Comparison of ENCODE assay signal across 27 mouse cellular contexts in the genomic region with DNA sequence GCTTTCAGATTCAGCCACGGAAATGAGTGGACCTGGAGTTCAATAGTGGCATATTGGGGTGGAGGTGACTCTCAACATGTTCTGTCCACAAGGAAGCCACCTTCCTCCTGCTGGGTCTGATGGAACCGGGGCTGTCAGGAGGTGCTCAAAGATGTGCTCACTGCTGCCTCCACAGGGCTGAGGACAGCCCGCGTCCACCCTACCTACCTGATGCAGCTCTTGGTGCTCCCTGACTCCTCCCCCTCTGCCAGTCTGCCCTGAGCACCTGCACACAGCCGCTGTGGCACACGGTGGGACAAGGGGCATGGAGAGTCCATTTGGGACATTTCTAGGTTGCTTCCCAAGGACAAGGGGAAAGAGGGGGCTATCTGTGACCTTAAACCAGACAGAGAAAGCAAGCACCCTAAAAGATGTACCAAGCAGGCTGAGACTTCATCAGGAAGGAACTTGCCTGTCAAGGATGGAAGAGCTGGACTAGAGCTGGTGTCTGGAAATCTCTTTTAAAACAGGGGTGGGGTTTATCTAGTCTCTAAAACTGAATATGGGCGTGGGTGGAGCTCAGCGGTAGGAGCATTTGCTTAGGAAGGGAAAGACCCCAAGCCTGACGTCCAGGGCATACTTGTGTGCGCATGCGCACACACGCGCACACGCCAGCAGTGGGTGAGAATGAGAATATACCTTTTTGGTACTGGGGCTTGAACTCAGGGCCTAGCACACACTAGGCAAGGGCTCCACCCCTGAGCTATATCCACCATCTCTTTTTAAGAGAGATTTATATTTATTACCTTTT. TPM values are rescaled to one million over a fixed set of nuclear protein-coding genes. Genes with fewer than 3 reads are reported as not detected.
DNase-seq lines count a peak whose midpoint lies in the region; ATAC-seq and TF ChIP-seq lines count a peak whose summit lies in the region.
"Had no signal": no experiment of that assay in that cellular context is flagged by ENCODE, and none has a peak within 500 bp of the region (broad histone marks: within the 10 kb centered on the region; RNA-seq: fewer than 3 reads in every experiment).

No protein-coding gene starts in this region.

- H3K79me2 ChIP-seq in C2C12 (ENCODE audit: control insufficient read depth, insufficient read depth) = no peaks in the 10 kb centered on the region

- no peak for ATAC-seq in hindbrain, postnatal 0 days
- ATAC-seq in hindbrain, embryonic 14.5 days (ENCODE audit: low FRiP score) = no peak
- no peak for ATAC-seq in liver, postnatal 0 days
- ATAC-seq in liver, embryonic 11.5 days (replicated peaks; ENCODE audit: low FRiP score) = no peak
- ATAC-seq: forebrain, embryonic 14.5 days; inflammation-experienced regulatory T-cells, adult 6 months had no signal

- 72% methylated on average over 14 of the region's 14 CpGs for WGBS in hindbrain, postnatal 0 days
- 69% methylated on average over 14 of the region's 14 CpGs for WGBS in hindbrain, embryonic 14.5 days
- 64% methylated on average over 14 of the region's 14 CpGs for WGBS in liver, postnatal 0 days (ENCODE audit: insufficient replicate concordance)
- WGBS in liver, embryonic 11.5 days = 63% methylated on average over 14 of the region's 14 CpGs

- TF ChIP-seq CTCF in hindbrain, postnatal 0 days (IDR thresholded peaks at IDR 0.05; ENCODE audit: low read depth) = peak; percentile 11; the same call in 1 of the 2 replicates
- 0 out of 2 replicates have a peak, but pooled peaks have one; percentile 10 for TF ChIP-seq CTCF in liver, postnatal 0 days (IDR thresholded peaks at IDR 0.05; ENCODE audit: low read depth)
- TF ChIP-seq CTCF in C2C12 (IDR thresholded peaks at IDR 0.05; ENCODE audit: control insufficient read depth, insufficient read depth, insufficient read length) = peak; percentile 4
- TF ChIP-seq CTCF in embryonic fibroblast, embryonic 13.5 days (IDR thresholded peaks at IDR 0.05; ENCODE audit: borderline replicate concordance, insufficient read depth, low read length) = peak; percentile 18; the same call in 1 of the 2 replicates

- no peak for DNase-seq in hindbrain, postnatal 0 days (ENCODE audit: low spot score)
- no peak for DNase-seq in hindbrain, embryonic 14.5 days (ENCODE audit: low spot score)
- DNase-seq in liver, postnatal 0 days = no peak
- no peak for DNase-seq in liver, embryonic 11.5 days (ENCODE audit: low spot score)
- no peak for DNase-seq in layer of hippocampus, adult 9-10 months (ENCODE audit: low spot score)
- DNase-seq in adrenal gland, adult (ENCODE audit: inconsistent age in 2 of 2, low spot score in 1 of 2) = no peak
- DNase-seq: adrenal gland, postnatal 25 days; cerebellum, adult 9-10 months; gastrocnemius, postnatal 25 days; heart, adult 18-20 months; heart, postnatal 14 days; kidney, postnatal 4 days; lung, adult 2 months; thymus, postnatal 25 days had no signal

- no peak overlapping the region for H3K9ac ChIP-seq in hindbrain, postnatal 0 days (replicated peaks; ENCODE audit: low read length)
- H3K9ac ChIP-seq in hindbrain, embryonic 14.5 days = no peak overlapping the region
- H3K9ac ChIP-seq in liver, postnatal 0 days (replicated peaks) = no peak overlapping the region
- no peak overlapping the region for H3K9ac ChIP-seq in liver, embryonic 11.5 days (ENCODE audit: low read depth, low read length)
- H3K9ac ChIP-seq: heart, embryonic 13.5 days; hindbrain, embryonic 12.5 days; midbrain, embryonic 12.5 days had no signal

- no peak for TF ChIP-seq POLR2A in embryonic fibroblast, embryonic 13.5 days (IDR thresholded peaks at IDR 0.05; ENCODE audit: low read depth, low read length)

- no peak overlapping the region for H3ac ChIP-seq in C2C12 (ENCODE audit: control insufficient read depth, insufficient read length, low read depth)

- no peaks in the 10 kb centered on the region for H3K9me3 ChIP-seq in hindbrain, postnatal 0 days (ENCODE audit: low read length)
- H3K9me3 ChIP-seq in hindbrain, embryonic 14.5 days (ENCODE audit: control insufficient read depth, low read length) = no peaks in the 10 kb centered on the region
- no peaks in the 10 kb centered on the region for H3K9me3 ChIP-seq in liver, postnatal 0 days (ENCODE audit: low read length)
- no peaks in the 10 kb centered on the region for H3K9me3 ChIP-seq in liver, embryonic 11.5 days (ENCODE audit: control insufficient read depth, low read length)
- H3K9me3 ChIP-seq: hindbrain, embryonic 12.5 days; limb, embryonic 10.5 days had no signal

- no peak overlapping the region for H3K4me3 ChIP-seq in hindbrain, postnatal 0 days (ENCODE audit: low read length)
- H3K4me3 ChIP-seq in hindbrain, embryonic 14.5 days (replicated peaks; ENCODE audit: low read length) = no peak overlapping the region
- no peak overlapping the region for H3K4me3 ChIP-seq in liver, postnatal 0 days (ENCODE audit: low read depth, low read length)
- H3K4me3 ChIP-seq in liver, embryonic 11.5 days (ENCODE audit: low read depth, low read length) = no peak overlapping the region
- no peak overlapping the region for H3K4me3 ChIP-seq in C2C12 (ENCODE audit: insufficient read depth, poor library complexity, severe bottlenecking)
- H3K4me3 ChIP-seq in embryonic fibroblast, embryonic 13.5 days (ENCODE audit: insufficient read depth, low read length) = no peak overlapping the region
- H3K4me3 ChIP-seq: heart, embryonic 13.5 days; hindbrain, embryonic 12.5 days; limb, embryonic 10.5 days; midbrain, embryonic 12.5 days had no signal

- no peak for TF ChIP-seq EP300 in liver, postnatal 0 days (IDR thresholded peaks at IDR 0.05; ENCODE audit: low read depth)

- H3K79me3 ChIP-seq in C2C12 (ENCODE audit: low read depth) = no peaks in the 10 kb centered on the region

- H3K36me3 ChIP-seq in hindbrain, postnatal 0 days (ENCODE audit: insufficient read depth, low read length) = no peaks in the 10 kb centered on the region
- no peaks in the 10 kb centered on the region for H3K36me3 ChIP-seq in hindbrain, embryonic 14.5 days (replicated peaks; ENCODE audit: control insufficient read depth, insufficient read depth)
- no peaks in the 10 kb centered on the region for H3K36me3 ChIP-seq in liver, postnatal 0 days (replicated peaks; ENCODE audit: insufficient read depth, low read length)
- H3K36me3 ChIP-seq in liver, embryonic 11.5 days (ENCODE audit: control insufficient read depth, insufficient read depth, low read length) = no peaks in the 10 kb centered on the region
- no peaks in the 10 kb centered on the region for H3K36me3 ChIP-seq in C2C12 (ENCODE audit: control insufficient read depth, insufficient read depth)
- H3K36me3 ChIP-seq: heart, embryonic 13.5 days; hindbrain, embryonic 12.5 days; limb, embryonic 10.5 days; midbrain, embryonic 12.5 days had no signal

- H3K27ac ChIP-seq in hindbrain, postnatal 0 days = no peak overlapping the region
- no peak overlapping the region for H3K27ac ChIP-seq in hindbrain, embryonic 14.5 days
- H3K27ac ChIP-seq in liver, postnatal 0 days (ENCODE audit: low read depth) = no peak overlapping the region
- H3K27ac ChIP-seq in liver, embryonic 11.5 days (ENCODE audit: low read depth, low read length) = no peak overlapping the region
- H3K27ac ChIP-seq in embryonic fibroblast, embryonic 13.5 days (ENCODE audit: insufficient read depth, low read length) = no peak overlapping the region
- H3K27ac ChIP-seq: heart, embryonic 13.5 days; hindbrain, embryonic 12.5 days; limb, embryonic 10.5 days; macrophage; midbrain, embryonic 12.5 days had no signal

- no peaks in the 10 kb centered on the region for H3K4me1 ChIP-seq in hindbrain, postnatal 0 days (ENCODE audit: insufficient read depth, low read length)
- H3K4me1 ChIP-seq in hindbrain, embryonic 14.5 days (replicated peaks; ENCODE audit: control insufficient read depth, insufficient read depth, low read length) = no peaks in the 10 kb centered on the region
- H3K4me1 ChIP-seq in liver, postnatal 0 days (ENCODE audit: insufficient read depth) = no peaks in the 10 kb centered on the region
- no peaks in the 10 kb centered on the region for H3K4me1 ChIP-seq in liver, embryonic 11.5 days (replicated peaks; ENCODE audit: control insufficient read depth, insufficient read depth, low read length)
- peaks cover 7% of the 10 kb centered on the region; the same call in 1 of the 2 replicates for H3K4me1 ChIP-seq in embryonic fibroblast, embryonic 13.5 days (ENCODE audit: control insufficient read depth, insufficient read depth, low read length)
- H3K4me1 ChIP-seq: heart, embryonic 13.5 days; hindbrain, embryonic 12.5 days; midbrain, embryonic 12.5 days had no signal

- H3K4me2 ChIP-seq in hindbrain, postnatal 0 days (ENCODE audit: low read depth, low read length) = no peak overlapping the region
- no peak overlapping the region for H3K4me2 ChIP-seq in hindbrain, embryonic 14.5 days (replicated peaks)
- H3K4me2 ChIP-seq in liver, postnatal 0 days (ENCODE audit: low read depth, low read length) = no peak overlapping the region
- H3K4me2 ChIP-seq in liver, embryonic 11.5 days = no peak overlapping the region
- H3K4me2 ChIP-seq: heart, embryonic 13.5 days; hindbrain, embryonic 12.5 days; midbrain, embryonic 12.5 days had no signal

- no peaks in the 10 kb centered on the region for H3K27me3 ChIP-seq in hindbrain, postnatal 0 days (ENCODE audit: insufficient read depth, low read length)
- peaks cover 6% of the 10 kb centered on the region for H3K27me3 ChIP-seq in hindbrain, embryonic 14.5 days (ENCODE audit: control insufficient read depth, insufficient read depth, low read length)
- H3K27me3 ChIP-seq in liver, postnatal 0 days (ENCODE audit: insufficient read depth, low read length) = peaks cover 10% of the 10 kb centered on the region
- peaks cover 14% of the 10 kb centered on the region for H3K27me3 ChIP-seq in liver, embryonic 11.5 days (replicated peaks; ENCODE audit: control insufficient read depth, insufficient read depth, low read length)
- H3K27me3 ChIP-seq in C2C12 (ENCODE audit: control insufficient read depth, insufficient read depth, insufficient read length) = no peaks in the 10 kb centered on the region

RNA-seq across cellular contexts. Expression of a gene that starts 7.1 kb away (rescaled TPM):
- total RNA-seq in hindbrain, postnatal 0 days (2014; rRNA removed) = 0.10 and 0.18 TPM in 2 replicates
- 0.32 and 0.44 TPM in 2 replicates for polyA plus RNA-seq in hindbrain, postnatal 0 days (2015; fragmentation: Nextera tagmentation; extraction: Ambion mirVana)
- 0.25 and 0.34 TPM in 2 replicates for polyA plus RNA-seq in hindbrain, embryonic 14.5 days (2014; fragmentation: Nextera tagmentation; extraction: Ambion mirVana)
- 0.11 and 0.21 TPM in 2 replicates for polyA plus RNA-seq in liver, postnatal 0 days (2015; fragmentation: Nextera tagmentation; extraction: Ambion mirVana)
- polyA plus RNA-seq in liver, embryonic 11.5 days (2014; fragmentation: Nextera tagmentation; extraction: Ambion mirVana) = 0.42 and 0.63 TPM in 2 replicates
- polyA plus RNA-seq in C2C12 (2012; fragmentation: generic; extraction: Trizol) = 0.14 TPM
- 0.70 TPM in 1 of 2 replicates, not detected in the other for polyA plus RNA-seq in embryonic fibroblast, embryonic 13.5 days (2011; ENCODE audit: insufficient read length, low read depth, missing spikeins)
- total RNA-seq: adrenal gland, postnatal 25 days; heart, adult 18-20 months; layer of hippocampus, postnatal 14 days; liver, adult 2 months; neutrophil, adult 5-6 weeks had no signal
- polyA plus RNA-seq: forebrain, embryonic 14.5 days; inflammation-experienced regulatory T-cells, adult 6 months; liver, adult 2 months; macrophage had no signal

RNA-seq across cellular contexts. Expression of a gene that starts 12.6 kb away (rescaled TPM):
- total RNA-seq in hindbrain, postnatal 0 days (2014; rRNA removed) = 0.25 and 0.47 TPM in 2 replicates
- 0.20 TPM in 2 replicates for polyA plus RNA-seq in hindbrain, postnatal 0 days (2015; fragmentation: Nextera tagmentation; extraction: Ambion mirVana)
- polyA plus RNA-seq in hindbrain, embryonic 14.5 days (2014; fragmentation: Nextera tagmentation; extraction: Ambion mirVana) = 0.15 TPM in 1 of 2 replicates, not detected in the other
- polyA plus RNA-seq in liver, postnatal 0 days (2015; fragmentation: Nextera tagmentation; extraction: Ambion mirVana) = not detected in 2 replicates
- polyA plus RNA-seq in liver, embryonic 11.5 days (2014; fragmentation: Nextera tagmentation; extraction: Ambion mirVana) = 0.18 TPM in 1 of 2 replicates, not detected in the other
- 0.05 TPM for polyA plus RNA-seq in C2C12 (2012; fragmentation: generic; extraction: Trizol)
- not detected in 2 replicates for polyA plus RNA-seq in embryonic fibroblast, embryonic 13.5 days (2011; ENCODE audit: insufficient read length, low read depth, missing spikeins)
- total RNA-seq: adrenal gland, postnatal 25 days; heart, adult 18-20 months; heart, postnatal 14 days; liver, adult 2 months; neutrophil, adult 5-6 weeks had no signal
- polyA plus RNA-seq: embryonic facial prominence, embryonic 14.5 days; forebrain, embryonic 14.5 days; heart, embryonic 13.5 days; hindbrain, embryonic 12.5 days; inflammation-experienced regulatory T-cells, adult 6 months; limb, embryonic 10.5 days; liver, adult 2 months; lung, adult 2 months; macrophage; midbrain, embryonic 12.5 days had no signal
